Mouse (Mus musculus) ovary, adult 18-20 months (tissue): ENCODE data around the gene Fam219a.

ENCODE experiments used
- DNase-seq: peaks from one replicate; pipeline ENCODE4 v3.0.0; 2022; ENCODE audit warnings: low spot score, mixed read lengths

The Fam219a gene

DNA sequence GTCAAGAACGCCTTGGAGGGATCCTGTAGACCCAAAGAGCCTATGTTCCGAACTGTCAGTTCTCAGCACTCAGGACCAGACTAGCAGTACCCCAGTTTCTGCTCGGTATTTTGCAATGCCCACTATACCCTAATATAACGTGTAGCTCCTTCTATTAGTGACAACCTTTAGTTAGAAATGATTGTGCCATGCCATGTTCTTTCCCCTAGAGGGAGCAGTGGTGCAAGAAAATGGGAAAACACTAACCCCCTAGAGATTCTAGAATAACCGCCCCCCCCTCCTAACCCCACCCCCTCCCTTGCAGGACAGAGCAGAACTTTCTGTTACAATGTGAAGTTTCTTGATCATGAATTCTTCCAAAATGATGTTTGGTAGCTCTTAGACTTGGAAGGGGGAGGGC, 65.0 kb downstream of the Fam219a start:
- no peak for DNase-seq

DNA sequence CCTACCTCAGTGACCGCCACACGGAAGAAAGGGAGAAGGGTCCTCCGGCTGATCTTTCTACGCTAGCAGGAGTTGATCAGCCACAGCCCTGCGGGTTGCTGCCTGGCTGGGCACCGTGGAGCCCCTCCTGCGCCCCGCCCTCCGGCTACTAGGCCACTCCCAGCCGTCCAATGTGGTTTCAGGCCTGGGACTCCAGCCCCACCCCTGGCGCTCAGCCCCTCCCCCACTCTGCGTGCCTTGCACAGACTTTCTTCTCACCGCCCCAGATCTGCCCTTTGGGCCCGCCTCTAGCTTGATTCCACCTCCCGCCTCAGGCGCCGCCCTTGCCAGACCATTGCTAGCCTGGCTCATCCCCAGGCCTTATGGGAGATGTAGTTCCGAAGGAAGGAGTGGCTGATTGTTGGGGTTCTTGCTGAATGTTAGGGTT, 66.3 kb downstream of the Fam219a start, which contains the start of gene AI464131:
TSS of gene AI464131 (minus strand) at position 91 of the 427 bp plus-strand sequence.
- DNase-seq: peak; percentile 97

DNA sequence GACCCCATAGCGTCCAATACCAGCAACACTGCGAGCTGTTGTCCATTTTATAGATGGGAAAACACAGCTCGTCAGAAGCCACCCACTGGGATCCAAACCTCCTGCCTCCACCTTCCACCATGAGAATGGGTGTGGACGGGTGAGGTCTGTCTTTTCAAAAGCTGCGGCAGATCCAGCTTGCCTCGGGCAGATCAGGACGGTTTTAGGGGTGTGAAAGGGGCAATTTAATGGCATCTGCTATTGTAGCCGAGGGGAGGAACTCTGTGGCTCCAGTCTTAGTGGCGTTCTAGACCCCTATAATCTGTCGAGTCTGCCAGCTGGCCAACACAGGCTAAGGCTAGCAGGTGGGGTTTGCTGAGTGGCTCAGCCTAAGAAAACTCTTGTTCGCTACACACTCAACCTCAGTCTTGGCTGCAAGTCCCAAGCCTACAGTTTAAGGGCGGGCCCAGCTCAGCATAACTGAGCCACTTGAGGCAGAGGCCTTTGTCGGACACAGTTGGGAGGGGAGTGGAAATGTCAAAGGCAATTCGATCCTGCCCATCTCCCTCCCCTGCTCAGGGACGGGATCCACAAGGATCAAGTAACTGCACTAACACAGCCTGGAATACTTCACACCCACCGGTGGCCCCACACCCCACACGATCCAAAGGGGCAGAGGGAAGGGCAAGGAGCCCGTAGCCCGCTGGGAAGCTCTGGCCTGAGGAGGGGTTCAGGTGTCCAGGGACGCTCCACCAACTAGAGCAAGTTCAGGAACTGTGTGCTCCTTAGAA, 67.0 kb downstream of the Fam219a start:
- no peak for DNase-seq

DNA sequence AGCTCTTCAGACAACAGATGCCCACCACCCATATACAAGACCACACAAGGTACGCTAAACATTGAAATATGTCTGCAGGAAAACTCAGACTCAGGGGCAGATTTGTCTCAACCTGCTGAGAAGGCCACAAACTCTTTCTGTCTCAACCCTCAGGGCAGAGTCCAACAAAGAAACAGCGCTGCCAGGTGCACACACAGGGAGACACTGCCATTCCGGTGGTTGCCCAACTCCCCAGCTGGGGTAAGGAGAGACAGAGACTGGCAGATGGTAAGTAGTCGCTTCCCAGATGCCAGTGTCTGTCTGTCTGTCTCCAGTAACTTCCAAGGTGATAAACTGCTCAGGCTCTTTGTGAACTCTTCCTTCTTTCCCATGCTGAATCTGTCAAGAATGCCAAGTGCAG, 68.6 kb downstream of the Fam219a start:
- DNase-seq: no peak

DNA sequence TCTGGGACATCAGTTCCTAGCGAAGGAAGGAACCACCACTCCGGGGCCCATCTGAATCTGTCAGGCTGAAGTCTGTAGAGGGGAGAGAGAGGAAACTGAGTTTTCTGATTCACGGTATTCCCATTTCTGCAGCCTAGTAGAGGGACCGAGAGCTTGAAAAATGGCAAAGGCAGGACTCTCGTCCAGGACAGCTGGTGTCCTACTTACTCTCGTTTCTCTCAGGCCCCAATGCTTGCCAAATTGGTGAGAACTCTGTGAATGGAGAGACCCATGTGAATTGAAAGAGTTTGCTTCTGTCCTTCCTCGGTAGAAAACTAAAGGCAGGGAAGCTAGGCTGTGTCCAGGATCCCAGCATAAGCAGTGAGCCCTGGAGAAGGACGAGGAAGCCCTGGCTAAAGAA, 69.7 kb downstream of the Fam219a start:
- no peak for DNase-seq

DNA sequence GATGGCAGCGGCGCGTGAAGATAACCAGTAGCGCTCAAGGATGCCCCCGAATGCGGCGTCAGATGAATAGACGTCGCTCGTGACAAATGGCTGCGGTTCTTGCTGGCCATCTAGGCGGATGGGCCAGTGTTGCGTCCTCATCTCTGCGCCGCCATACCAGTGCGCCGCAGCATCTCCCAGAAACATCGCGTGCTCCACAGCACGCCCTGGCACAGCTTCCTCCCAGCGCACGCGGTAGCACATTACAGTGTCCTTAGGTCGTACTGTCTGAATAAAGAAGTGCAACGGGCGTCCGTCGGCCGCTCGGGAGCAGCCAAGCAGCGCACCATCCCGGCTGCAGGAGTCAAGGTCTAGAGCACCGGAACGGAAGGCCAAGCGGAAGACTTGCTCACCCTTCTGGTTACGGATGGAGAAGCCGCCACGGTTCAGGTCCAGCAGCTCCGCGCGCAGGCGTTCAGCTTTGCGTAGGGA, 70.4 kb downstream of the Fam219a start:
- DNase-seq: no peak

DNA sequence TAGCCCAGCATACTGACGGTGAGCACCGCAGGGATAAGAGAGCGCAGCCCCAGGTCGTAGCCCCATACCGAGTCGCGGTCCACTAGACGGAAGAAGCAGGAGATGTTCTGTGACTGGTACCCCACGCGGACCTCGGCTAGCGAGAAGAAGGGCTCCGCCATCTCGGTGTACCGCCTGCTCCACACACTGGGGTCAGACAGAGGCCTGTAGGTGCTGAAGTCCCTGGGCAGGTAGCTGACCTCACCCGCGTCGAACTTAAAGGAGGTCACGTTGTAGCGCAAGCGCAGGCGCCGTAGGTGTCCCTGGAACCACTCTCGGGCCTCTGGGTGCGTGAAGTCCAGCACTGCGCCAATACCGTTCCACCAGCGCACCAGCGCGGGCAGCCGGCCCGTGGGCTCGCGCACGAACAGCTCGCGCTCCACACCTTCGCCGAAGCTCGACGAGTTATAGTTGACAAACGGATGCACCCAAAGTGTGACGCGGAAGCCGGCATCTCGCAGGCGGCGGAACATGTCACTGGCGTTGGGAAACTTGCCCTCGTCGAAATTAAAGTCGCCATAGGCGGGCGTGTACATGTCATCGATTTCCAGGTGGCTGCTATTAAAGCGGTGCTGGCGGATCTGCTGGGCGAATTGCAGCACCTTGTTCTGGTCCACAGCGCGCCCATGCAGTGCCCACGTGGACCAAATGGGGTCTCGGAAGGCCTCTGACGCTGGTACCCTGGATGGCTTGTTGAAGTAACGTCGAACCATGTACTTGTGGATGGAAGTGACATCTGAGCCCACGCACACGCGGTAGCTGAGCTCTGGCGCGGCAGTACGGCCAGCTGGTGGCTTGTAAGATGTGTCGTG, 71.1 kb downstream of the Fam219a start:
- DNase-seq: no peak

DNA sequence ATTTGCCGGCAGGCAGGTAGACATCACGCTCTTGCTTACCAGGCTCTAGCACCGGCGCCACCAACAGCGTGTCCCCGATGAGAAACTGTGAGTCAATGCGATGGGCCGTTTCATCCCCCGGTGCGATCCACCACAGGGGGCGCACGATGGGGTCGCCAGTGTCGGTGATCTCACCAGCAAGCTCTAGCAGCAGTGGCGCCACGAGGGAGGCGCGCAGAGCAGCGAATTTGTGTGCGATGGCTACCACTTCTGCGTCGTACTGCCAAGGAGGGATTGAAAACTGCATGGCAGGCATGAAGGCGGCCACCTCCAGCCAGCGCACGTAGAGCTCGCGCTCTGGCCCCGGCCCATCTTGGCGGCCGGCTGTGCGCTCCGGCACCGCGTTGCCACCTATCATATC, 71.8 kb downstream of the Fam219a start:
- no peak for DNase-seq

DNA sequence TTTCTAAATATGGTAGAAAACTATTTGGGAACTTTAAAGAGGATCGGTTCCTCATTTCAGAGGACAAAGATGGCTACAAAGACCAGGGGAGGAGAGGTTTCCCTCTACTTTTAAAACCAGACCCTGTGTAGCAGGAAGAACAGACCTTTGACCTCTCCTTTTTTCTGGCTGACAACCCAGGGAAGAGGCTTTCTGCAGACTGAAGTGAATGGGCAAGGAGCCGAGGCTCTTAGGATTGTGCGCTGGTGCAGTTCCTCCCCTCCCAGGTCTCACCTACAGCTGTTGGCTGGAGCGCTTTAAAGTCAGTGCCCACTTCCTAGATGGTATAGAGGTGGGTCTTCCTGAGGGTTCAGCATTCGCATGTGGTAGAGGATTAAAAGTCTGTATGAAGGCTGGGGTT, 72.3 kb downstream of the Fam219a start:
- DNase-seq: no peak

DNA sequence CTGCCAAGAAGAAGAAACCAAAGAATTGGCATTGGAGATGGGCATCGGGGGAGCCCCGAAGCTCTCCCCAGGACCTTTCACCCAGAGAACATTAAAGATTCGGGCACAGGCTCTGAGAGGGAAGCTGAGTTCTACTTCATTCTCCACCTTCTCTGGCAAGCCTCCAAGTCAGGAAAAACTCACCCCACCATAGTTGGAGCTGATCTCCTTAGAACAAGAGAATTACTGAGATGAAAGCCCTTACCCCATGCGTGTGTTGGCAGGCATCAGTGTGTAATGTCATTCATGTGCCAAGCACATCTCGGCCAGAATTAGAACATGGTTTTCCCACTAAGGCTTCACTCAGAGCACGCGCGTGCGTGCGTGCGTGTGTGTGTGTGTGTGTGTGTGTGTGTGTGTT, 73.5 kb downstream of the Fam219a start:
- no peak for DNase-seq

DNA sequence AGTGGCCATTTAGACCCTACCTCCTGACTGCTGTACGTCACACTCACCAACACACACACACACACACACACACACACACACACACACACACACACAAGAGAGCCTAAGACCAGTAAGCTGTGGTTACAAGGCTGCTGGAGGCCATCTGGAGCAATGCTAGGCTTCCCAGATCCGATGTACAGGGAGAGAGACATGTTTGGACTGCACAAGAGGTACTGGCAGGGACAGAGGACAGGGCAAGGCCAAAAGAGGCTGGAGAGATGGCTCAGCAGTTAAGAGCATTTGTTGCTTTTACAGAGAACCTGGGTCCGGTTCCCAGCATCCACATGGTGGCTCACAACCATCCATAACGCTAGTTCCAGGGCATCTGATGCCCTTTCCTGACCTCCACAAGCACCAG, 74.3 kb downstream of the Fam219a start:
- no peak for DNase-seq

DNA sequence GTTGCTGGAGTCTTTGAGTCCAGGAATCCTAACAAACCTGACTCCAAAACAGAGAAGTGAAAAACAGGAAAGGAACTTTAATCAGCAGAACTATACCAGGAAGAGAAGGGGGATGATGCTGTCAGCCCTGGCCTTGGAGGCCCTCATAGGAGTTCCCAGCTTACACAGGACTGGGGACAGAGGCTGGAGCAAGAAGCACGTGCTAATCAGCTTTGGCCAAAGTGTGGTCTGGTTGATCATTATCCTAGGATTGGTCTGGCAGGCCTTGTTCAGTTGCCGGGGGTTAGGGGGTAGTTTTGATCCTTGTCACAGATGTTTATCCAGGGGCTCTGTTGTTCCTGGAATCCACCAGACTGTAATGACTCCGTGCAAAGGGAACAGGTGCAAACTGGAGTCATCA, 75.0 kb downstream of the Fam219a start:
- DNase-seq: no peak

DNA sequence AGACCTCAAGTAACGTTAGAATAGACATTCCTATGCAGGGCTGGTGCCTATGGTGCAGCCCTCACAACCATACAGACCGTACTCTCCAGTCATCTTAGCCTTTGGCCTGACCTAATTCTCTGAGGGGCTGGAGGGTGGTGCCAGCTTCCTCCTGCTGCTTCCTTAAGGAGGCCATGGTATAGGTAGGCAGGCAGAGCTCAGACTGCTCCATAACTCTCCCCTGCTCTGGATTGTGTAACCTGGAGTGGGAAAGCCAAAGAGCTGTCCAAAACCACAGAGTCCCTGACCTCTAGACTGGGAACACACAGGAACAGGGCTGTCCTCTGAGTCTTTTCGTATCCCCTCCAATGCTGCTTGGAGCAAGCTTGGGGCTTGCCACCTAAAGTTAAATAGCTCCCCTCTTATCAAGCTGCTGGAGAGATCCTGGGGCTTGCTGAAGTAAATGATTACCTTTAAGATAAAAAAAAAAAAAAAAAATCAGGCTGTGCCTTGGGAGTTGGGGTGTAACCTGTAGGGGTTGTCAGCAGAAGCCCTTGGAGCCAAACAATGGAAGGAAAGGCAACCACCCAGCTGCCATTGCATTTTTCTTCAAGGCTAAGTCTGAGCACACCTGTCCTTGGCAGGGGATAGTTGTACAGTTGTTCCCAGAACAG, 75.7 kb downstream of the Fam219a start:
- DNase-seq: no peak

DNA sequence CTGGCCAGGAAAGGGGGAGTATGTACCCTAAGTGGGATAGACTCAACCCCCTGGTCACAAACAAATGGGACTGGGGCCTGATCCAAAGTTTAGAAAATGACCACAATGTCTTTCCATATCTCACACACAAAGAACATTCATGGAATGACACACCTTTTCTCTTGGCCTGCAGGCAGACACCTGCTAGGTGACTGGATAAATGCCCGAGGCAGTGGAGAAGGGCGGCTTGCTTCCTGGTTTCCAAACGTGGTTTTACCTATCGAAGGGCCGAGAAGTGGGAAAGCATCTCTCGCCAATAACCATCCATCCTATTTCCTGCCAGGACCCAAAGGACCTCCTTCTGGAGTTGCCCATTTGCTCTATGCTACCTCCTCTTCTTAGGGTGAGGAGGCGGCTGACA, 76.4 kb downstream of the Fam219a start:
- no peak for DNase-seq

DNA sequence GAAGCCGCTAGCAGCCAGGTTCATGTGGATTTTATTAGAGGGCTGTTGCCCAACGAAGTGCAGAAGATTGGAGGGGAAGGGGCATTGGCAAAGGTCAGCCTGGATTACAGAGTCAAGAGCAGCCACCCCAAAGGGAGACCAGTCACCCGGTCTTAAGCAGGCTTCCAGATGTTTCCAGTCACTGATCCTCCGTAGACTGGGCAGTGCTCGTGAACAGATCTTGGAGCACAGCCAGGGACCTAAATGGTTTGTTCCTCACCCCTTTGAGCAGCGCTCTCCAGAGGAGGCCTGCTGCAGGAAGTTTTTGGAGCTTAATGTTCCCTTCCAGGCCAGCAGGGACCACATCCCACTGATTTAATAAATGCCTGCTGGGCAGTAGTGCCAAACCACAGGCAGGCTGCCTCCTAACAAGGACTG, 87.7 kb downstream of the Fam219a start:
- DNase-seq: peak; percentile 45

DNA sequence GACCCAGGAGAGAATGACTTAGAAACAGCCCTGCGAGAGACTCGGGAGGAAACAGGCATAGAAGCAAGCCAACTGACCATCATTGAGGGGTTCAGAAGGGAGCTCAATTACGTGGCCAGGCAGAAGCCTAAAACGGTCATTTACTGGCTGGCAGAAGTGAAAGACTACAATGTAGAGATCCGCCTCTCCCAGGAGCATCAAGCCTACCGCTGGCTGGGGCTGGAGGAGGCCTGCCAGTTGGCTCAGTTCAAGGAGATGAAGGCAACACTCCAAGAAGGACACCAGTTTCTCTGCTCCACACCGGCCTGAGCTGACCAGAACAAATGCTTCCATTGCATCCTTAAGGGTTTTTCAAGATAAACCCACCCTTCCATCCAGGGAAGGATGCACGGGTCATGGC, 89.1 kb downstream of the Fam219a start:
- peak; percentile 69 for DNase-seq

DNA sequence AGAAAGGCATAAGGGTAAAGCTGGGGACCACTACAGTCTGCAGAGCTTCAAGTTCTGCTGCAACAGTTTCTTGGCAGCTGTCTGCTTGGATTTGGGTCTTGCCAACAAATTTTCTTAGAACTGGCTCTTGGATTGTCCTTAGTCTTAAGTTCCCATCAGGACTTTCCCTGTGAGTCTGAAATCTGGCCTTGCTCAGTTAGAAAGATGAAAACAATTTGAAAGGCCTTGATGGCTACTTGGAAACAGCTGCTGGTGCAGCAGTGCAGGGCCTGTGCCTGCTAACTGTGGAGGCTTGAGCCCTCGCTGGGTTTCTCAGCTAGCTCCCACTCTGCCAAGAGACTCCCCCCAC, 89.9 kb downstream of the Fam219a start:
- DNase-seq: peak; percentile 54

DNA sequence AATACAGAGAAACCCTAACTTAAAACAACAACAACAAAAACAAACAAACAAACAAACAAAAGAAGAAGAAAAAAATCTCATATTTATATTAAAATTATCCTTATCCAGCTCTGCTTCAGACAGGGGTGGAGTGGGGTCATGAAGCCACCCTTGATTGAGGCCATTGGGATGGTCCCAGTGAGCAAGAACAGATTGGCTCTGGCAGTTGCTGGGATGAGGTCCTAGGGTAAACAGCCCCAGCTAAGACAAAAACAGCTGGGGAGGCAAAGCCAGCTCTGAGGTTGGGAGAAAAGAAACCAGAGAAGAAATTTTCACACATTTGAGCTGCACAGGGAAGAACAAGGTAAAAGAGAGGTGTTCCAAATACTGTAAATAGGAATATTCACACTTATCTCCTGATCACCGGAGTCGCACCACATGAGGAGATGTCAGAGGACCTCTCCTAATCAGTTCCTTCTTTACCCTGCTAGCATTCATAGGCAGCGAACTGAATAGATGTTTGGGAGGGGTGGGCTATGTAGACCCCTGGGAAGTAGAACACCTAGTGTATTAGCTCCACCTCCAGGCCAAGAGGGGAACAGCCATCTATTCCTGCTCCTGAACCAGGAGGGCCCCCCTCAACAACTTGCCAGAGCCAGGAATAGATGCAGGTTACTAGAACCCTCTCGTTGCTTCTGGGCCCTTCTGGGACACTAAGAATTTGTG, 90.4 kb downstream of the Fam219a start:
- no peak for DNase-seq

DNA sequence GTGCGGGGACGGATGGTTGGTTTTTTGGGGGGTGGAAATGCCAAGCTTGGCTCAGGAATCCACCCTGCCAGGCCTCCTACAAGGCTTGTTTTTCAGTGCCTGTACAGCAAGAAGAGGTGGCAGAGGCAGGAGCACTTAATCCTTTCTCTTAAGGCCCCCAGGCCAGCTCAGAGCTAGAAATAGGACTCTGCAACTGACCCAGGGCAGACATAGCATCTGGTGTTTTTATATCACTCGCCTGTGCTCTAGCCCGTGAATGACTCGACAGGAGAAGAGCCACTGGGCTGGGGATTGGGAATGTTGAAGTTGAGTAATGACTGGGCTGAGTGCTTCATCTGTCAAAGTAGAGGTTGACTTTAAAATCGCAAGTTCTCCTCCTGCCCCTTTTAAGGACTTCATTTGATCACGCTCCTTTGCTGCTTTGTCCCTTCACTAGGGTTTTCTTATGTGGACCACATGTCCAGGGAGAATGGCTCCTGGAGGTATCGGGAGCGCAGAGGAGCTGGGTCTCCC, 91.6 kb downstream of the Fam219a start:
- no peak for DNase-seq

DNA sequence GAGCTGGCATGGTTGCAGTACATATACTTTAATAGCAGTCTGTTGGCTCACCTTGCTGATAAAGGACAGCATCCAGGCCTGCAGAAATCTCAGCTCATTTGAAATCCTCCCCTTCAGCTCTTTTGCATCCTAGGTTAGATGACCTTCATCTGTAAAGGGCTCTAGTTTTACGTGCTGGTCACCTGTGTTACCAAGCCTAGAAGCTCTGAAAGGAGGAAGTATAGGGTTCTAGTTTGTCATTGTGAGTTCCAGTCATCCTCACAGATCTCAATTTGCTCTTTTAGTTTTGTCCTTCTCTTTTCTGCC, 98.0 kb downstream of the Fam219a start:
- no peak for DNase-seq

DNA sequence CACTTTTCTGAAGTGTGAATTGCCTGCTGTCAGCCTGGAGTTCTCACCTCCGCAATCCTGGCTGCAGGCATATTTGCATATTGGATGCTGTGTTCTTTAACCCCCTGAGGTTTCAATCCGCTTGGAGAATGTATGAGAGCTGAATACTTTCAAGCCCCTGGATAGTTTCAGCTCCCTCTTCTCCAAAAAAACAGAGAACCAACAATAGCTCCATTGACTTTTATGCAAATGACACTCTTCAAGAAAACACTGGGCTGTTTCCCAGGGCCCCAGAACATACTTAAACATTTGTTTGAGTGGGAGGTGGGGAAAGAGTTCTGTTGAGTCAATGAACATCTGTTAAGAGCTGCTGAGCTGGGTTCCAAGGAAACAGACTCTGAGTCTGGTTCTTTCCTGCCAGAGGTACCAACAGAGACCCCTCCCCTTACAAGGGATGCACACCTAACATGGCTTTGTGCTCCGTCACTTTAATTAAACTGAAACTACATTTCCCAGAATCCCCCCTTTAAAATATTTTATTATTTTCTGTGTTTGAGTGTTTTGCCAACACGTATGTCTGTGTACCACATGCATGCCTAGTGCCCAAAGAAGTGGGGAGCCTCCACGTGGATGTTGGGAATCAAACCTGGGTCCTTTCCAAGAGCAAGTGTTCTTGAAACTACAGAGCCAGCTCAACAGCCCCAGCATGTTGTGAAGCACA, 98.5 kb downstream of the Fam219a start:
- no peak for DNase-seq
